Mouse (Mus musculus) layer of hippocampus, adult 11-12 months (tissue): ENCODE measurements at regions not wholly inside any gene's neighbourhood (a gene's known extent, or its start where the extent isn't known, plus 50 kb on each side); places are given as distances from the start of the nearest gene placed in this dataset.
"Not testable (repeated sequence)": the region's sequence is repeated elsewhere in the genome, so short reads cannot be mapped to it uniquely, and the experiment has no call there.

Experiments used
- DNase-seq: peaks from one replicate; pipeline ENCODE4 v3.0.0; 2022; ENCODE audit warnings: low spot score

DNA sequence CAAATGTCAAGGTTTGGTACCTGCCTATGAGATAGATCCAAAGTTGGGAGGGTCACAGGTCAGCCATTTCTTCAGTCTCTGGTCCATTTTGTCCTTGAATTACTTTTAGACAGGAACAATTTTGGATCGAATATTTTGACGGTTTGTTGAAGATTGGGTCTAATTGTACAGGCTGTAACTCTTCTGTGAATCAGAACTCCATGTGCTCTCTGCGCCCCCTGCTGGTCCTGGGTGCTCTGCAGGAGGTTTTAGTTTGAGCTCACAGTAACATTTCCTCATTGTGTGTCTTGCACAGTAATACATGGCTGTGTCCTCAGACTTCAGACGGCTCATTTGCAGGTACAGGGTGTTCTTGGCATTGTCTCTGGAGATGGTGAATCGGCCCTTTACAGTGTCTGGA is 158.1 kb downstream of the Adam6a start:
- DNase-seq: not testable (repeated sequence)

DNA sequence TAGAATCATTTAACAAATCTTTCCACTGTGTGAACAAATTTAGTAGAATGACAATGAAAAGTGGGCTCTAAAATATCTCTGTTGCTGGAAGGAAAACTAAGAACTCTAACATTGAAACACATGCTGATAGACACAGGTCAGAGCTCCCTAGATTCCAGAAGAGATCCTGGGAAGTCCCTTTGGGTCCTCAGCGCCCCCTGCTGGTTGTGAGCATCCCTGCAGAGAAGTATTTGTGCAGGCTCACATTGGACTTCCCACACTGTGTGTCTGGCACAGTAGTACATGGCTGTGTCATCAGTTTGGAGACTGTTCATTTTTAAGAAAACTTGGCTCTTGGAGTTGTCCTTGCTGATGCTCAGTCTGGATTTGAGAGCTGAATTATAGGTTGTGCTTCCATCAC is 172.7 kb downstream of the Adam6a start:
- peak; percentile 12 for DNase-seq

DNA sequence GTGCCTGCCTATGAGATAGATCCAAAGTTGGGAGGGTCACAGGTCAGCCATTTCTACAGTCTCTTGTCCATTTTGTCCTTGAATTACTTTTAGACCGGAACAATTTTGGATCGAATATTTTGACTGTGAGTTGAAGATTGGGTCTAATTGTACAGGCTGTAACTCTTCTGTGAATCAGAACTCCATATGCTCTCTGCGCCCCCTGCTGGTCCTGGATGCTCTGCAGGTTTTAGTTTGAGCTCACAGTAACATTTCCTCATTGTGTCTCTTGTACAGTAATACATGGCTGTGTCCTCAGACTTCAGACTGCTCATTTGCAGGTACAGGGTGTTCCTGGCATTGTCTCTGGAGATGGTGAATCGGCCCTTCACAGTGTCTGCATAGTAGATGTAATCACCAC is 192.1 kb downstream of the Adam6a start:
- DNase-seq: peak; percentile 10

DNA sequence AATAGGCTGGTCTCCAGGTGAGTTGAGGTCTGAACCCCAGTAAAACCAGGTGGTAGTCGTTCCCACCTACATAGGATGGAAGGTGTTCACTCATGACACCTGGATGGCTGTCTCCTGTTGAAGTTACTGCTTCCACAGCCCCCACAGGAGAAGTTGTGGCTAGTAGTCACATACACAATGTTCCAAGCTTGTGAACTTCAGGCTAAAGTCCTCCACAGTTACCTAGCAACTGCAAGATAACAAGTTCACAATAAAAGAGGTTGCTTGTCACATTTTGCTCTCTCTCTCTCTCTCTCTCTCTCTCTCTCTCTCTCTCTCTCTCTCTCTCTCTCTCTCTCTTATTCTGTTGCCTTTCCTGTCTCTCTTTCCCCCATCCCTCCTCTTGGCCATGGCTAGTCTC is 202.6 kb downstream of the Adam6a start:
- no peak for DNase-seq

DNA sequence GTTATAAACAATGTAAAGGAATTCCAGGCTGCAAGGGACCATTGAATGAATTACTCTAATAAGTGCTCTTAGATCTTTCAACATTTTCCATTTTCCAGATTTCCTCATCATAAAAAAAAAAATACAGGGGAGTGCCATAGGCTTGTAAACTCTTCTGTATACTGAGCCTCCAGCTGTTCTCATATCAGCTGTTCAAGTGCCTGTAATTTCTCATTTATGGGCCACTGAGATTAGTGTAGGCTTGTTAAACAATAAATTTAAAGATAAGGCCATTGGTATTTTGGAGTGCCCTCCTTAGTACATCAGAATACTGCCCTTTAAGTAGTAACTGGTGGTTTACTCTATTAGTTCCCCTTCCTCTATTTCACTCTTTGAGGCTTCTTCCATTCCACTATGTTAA is 204.3 kb downstream of the Adam6a start:
- no peak for DNase-seq

DNA sequence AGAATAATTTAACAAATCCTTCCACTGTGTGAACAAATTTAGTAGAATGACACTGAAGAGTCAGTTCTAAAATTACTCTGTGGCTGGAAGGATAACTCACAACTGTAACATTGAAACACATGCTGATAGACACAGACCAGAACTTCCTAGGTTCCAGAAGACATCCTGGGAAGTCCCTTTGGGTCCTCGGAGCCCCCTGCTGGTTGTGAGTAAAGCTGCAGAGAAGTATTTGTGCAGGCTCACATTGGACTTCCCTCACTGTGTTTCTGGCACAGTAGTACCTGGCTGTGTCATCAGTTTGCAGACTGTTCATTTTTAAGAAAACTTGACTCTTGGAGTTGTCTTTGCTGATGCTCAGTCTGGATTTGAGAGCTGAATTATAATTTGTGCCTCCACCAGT is 225.9 kb downstream of the Adam6a start:
- DNase-seq: no peak

DNA sequence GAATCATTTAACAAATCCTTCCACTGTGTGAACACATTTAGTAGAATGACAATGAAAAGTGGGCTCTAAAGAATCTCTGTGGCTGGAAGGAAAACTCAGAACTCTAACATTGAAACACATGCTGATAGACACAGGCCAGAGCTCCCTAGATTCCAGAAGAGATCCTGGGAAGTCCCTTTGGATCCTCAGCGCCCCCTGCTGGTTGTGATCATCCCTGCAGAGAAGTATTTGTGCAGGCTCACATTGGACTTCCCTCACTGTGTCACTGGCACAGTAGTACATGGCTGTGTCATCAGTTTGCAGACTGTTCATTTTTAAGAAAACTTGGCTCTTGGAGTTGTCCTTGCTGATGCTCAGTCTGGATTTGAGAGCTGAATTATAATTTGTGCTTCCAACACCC is 252.2 kb downstream of the Adam6a start:
- DNase-seq: peak; percentile 2

DNA sequence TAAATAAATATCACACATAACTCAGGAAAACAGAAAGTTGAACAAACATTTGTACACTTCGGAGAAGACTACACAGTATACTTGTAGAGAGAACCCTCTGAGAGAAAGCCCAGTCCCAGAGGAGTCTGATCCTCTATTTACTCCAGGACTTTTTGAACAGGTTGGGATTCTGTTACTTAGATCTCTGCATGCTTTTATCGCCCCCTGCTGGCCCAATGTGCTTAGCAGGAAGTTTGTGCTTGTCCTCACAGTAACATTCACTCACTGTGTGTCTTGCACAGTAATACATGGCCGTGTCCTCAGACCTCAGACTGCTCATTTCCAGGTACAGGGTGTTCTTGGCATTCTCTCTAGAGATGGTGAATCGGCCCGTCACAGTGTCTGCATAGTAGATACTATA is 282.7 kb downstream of the Adam6a start:
- DNase-seq: no peak

DNA sequence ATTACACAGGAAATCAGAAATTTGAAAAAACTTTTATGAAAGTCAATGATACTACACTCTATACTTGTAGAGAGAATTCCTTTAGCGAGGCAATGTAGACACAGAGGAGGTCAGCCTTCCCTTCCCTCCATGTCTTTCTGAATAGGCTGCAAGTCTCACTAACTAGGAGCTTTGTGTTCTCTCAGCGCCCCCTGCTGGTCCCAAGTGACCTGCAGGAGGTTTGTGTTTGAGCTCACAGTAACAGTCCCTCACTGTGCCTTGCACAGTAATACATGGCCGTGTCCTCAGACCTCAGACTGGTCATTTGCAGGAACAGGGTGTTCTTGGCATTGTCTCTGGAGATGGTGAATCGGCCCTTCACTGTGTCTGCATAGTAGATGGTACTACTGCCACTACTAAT is 315.2 kb downstream of the Adam6a start:
- DNase-seq: peak; percentile 8

DNA sequence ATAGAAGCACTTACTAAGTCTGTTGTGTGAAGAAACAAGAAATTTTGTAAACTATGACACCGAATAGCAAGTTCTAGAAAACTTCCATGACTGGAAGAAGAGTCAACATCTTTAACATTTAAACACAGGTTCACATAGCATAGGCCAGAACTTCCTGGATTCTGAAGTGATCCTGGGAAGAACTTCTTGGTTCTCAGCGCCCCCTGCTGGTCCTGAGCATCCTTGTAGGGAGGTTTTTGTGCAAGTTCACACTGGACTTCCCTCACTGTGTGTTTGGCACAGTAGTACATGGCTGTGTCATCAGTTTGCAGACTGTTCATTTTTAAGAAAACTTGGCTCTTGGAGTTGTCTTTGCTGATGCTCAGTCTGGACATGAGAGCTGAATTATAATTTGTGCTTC is 335.1 kb downstream of the Adam6a start:
- no peak for DNase-seq

DNA sequence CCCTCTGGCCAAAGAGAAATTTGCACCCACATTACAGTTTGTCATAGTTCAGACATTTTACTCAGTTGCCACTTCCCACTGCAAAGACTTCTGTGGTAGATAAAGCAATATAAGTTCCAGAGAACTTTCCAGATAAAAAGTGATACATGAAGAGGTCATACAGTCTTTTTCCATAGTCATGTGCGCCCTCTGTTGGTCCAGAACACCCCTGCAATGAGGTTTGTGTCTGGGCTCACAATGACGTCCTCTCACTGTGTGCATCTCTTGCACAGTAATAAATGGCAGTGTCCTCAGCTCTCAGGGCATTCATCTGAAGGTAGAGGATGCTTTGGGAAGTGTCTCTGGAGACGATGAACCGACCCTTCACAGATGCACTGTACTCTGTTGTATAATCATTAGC is 352.4 kb downstream of the Adam6a start:
- DNase-seq: no peak

DNA sequence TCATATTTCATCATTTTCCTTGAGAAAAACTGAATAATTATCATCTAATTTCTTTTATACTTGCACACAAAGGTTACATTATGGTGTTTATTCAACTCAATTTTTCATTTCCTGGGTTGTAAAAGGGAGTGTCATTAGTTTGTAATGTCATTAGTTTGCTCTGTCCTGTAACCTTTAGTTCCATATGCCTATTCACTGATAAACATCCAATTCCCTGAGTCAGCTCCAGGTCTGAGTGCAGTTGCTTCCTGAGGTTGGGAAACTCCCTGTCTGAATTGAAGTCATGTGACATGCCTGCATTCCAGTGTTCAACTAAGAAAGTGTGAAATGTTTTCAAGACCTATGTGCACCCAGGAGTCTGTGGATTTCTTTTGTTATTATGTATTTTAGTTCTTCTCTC is 362.8 kb downstream of the Adam6a start:
- DNase-seq: no peak

DNA sequence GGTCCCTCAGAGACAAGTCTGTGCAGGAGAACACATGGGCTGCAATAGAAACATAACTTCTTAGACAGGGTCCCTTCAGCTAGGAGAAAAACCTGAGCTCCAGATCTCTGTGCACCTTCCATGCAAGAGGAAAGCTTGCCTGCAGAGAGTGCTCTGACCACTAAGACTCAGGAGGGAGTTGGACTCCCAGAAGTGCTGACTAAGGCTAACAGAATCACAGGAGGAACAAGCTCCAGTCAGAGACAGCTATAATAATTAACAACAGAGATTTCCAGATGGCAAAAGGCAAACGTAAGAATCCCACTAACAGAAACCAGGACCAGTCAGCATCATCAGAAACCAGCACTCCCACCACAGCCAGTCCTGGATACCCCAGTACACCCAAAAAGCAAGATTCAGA is 364.0 kb downstream of the Adam6a start:
- no peak for DNase-seq

DNA sequence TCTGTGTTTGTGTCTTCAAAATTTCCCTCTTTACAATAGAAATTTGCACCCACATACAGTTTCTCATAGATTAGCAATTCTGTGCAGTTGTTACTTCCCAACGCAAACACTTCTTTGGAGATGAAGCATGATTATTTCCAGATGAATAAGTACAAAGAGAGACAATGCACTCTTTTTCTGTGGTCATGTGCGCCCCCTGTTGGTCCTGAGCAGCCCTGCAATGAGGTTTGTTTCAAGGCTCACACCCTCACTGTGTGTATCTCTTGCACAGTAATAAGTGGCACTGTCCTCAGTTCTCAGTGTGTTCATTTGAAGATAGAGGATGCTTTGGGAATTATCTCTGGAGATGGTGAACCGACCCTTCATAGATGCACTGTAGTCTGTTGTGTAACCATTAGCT is 368.1 kb downstream of the Adam6a start:
- no peak for DNase-seq

DNA sequence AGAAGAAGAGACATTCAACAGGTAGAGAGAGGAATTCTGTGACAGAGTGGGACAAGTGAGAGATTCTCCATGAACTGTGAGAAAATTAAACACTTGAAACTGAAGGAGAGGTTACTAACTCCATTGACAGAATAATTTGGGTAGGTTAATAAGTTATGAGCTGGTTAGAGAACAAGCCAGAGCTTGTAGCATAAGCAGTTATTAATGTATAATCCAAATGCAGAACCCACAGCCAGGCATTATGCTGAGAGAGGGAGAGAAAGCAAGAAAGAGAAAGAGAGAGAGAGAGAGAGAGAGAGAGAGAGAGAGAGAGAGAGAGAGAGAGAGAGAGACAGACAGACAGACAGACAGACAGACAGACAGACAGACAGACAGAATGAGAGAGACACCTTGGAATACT is 397.0 kb downstream of the Adam6a start:
- no peak for DNase-seq

DNA sequence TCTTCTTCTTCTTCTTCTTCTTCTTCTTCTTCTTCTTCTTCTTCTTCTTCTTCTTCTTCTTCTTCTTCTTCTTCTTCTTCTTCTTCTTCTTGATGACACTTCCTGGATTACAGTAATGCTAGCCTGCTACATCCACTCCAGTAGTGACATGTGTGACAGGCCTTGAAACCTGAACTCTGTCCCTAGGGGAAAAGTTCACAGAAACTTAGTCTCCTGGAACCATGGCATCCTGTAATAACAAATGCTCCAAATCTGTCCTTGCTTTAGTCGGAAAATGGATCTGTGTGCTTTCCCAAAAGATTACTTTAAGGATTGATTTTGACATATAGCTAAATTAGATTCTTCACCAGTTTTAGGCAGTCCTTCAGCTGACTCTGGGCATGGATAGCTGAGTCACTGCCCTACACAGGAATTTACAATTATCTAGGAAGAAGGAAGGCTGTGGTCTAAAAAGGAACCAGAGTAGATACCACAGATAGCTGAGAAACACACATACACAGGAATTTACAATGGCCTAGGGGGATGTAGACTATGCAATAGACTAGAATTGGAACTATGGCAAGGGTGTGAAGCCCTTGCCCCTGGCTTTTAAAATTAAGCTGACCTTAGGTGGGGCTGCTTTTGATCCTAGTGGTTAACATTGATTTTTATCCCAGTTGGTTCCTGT is 400.1 kb downstream of the Adam6a start:
- DNase-seq: not testable (repeated sequence)

DNA sequence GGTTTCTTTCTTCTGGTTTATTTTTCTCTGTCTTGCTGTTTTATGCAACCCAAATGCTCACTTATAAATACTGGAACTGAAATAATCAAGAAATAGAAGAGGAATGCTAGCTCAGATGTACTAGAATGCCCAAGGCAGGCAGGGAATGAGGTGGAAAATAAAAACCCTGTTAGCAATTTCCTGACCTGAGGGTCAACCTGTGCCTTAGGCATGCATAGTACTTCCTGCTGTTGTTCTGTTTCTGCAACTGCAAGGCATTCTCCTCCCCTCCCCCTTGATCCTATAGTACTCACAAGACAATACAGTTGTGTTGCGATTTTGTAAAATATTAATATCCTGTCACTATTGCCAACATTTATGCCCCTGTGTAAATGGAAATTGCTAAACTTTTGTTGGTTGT is 402.1 kb downstream of the Adam6a start:
- not testable (repeated sequence) for DNase-seq

DNA sequence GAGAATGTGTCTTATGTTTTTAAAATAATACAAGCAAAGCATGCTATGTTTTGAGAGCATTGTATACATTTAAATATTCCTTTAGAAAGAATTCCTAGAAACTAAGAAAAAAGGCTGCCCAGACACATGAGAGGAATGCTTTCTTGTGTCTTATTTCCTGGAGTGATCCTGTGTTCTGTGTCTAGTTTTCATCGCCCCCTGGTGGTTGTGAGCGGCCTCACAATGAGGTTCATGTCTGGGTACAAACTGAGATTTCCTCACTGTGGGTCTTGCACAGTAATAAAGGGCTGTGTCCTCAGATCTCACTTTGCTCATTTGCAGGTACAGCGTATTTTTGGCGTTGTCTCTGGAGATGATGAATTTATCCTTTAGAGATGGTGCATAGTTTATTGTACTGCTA is 404.3 kb downstream of the Adam6a start:
- DNase-seq: not testable (repeated sequence)

DNA sequence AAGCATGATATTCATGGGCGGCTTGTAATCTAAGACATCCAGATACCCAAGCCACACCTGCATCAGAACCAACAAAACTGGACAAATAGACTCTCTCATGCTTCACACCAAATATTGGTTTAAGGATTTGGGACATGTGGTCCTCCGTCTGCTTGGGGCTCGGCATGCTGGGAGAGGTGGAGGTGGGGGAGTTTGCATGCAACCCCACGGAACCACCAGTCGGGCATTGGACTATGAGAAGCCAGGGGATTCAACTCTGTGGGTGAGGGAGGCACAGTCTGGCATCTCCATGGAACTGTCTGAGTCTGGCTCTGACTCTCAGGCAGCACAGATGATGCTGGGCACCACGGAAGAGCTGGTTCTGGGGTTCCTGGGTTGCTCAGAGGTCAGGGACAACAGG is 430.6 kb downstream of the Adam6a start:
- DNase-seq: no peak

DNA sequence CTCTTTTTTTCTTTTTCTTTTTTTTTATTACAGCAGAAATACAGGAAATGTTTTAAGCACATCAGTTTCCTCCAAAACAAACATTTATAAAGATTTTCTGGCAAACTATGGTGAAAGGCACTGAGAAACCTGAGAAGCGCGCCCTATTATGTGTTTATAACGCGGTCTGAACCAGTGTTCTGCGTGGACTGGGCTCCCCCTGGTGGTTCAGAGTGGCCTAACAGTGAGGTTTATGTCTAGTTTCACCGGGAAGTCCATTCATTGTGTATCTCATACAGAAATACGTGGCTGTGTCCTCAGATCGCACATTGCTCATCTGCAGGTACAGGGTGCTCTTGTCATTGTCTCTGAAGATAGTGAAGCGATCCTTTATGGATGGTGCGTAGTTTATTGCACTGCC is 437.9 kb downstream of the Adam6a start:
- DNase-seq: peak; percentile 72

DNA sequence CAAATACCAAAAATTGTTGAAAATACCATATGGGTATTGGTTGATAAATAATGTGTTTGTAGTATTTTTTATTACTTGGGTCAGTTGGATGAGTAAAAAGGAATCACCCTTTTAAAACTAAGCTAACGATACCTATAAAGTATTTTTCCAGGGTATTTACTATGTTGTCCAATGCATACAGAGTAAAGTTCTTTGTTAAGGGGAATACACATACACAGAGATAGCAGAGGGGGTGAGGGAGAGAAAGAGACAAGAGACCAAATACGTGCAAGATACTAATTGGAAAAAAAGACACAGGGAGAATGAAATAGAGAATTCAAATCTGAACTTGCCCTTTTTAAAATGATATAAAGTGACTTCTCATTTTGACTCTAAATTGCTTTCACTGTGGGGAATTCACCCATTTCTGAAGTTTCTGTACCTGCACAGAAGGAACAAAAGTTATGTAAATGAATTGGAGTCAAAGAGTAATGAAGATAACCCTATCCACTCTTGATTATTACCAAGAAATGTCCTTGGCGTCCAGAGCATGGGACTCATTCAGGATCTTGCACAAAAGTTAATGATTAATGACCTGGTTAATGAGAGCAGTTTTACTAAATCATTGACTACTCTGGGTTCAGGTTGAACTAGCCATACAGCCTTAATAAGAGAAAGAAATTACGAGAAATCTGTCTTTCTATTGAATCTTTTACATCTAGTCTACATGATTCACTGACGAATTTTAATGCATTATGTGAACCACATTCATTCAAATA is 443.7 kb downstream of the Adam6a start:
- DNase-seq: no peak

DNA sequence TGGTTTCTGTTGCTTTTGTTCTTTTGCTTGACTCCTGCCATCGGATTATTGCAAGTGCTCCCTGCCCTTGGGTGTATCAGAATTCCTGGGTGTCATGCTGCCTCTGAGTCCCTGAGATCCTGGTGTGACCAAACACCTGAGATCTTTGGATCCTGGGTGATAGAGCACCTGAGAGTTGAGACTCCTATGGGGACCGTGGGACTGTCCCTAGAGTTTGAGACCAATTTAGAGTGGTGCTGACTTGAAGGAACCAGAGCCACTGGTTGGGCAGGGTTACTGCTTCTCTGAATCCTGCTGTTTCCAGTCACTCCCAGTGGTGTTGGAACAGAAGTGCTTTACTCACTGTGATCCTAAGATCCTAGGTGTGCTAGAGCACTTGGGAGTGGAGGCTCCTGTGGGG is 448.7 kb downstream of the Adam6a start:
- DNase-seq: no peak

DNA sequence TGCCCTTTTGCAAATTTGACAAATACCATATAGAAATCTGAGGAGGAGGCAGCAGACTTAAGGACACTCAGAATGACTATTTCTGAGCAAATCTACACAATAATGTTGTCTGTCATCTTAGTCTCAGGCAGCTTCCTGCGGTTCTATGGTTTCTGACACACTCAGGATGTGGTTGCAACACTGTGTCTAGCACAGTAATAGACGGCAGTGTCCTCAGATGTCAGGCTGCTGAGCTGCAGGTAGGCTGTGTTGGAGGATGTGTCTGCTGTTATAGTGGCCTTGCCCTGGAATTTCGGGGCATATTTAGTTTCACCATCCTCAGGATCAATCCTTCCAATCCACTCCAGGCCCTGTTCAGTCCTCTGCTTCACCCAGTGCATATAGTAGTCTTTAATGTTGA is 450.6 kb downstream of the Adam6a start:
- not testable (repeated sequence) for DNase-seq

DNA sequence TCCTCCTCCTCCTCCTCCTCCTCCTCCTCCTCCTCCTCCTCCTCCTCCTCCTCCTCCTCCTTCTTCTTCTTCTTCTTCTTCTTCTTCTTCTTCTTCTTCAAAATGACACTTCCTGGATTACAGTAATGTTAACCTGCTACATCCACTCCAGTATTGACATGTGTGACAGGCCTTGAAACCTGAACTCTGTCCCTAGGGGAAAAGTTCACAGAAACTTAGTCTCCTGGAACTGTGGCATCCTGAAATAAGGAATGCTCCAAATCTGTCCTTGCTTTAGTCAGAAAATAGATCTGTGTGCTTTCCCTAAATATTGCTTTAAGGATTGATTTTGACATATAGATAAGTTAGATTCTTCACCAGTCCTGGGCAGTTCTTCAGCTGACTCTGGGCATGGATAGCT is 464.8 kb downstream of the Adam6a start:
- DNase-seq: not testable (repeated sequence)
